Mouse (Mus musculus) kidney, adult 2 months (tissue): ENCODE results near the gene Gm28269. TPM values are rescaled to one million over a fixed set of nuclear protein-coding genes. Genes with fewer than 3 reads are reported as not detected.

Experiments used
- DNase-seq: peaks from one replicate; pipeline ENCODE4 v3.0.0; 2021
- H3K27ac ChIP-seq: fragments of 200-500 bp; 2 replicates; pipeline ENCODE4 v1.5.1; 2012; ENCODE audit warnings: low read depth, low read length, control low read depth, inconsistent platforms; ENCODE audit not compliant: insufficient read depth
- H3K27me3 ChIP-seq: fragments of 200-500 bp; replicated peaks from 2 replicates; pipeline ENCODE4 v1.6.1; 2012; ENCODE audit warnings: mild to moderate bottlenecking, moderate library complexity, low read length, inconsistent platforms; ENCODE audit not compliant: control insufficient read depth, insufficient read depth
- H3K36me3 ChIP-seq: fragments of 200-500 bp; 2 replicates; pipeline ENCODE4 v1.6.1; 2012; ENCODE audit warnings: mild to moderate bottlenecking, moderate library complexity, low read length, inconsistent platforms; ENCODE audit not compliant: control insufficient read depth, insufficient read depth
- H3K4me1 ChIP-seq: fragments of 200-500 bp; 2 replicates; pipeline ENCODE4 v1.6.1; 2011; ENCODE audit warnings: low read length; ENCODE audit not compliant: control insufficient read depth, insufficient read depth
- H3K4me3 ChIP-seq: fragments of 200-500 bp; 2 replicates; pipeline ENCODE4 v1.5.1; 2011; ENCODE audit warnings: mild to moderate bottlenecking, low read depth, low read length, control low read depth; ENCODE audit not compliant: insufficient read depth
- CTCF ChIP-seq: fragments of 200-500 bp; conservative IDR thresholded peaks from 2 replicates; pipeline ENCODE4 v1.5.1; 2011; ENCODE audit warnings: low read depth, mild to moderate bottlenecking, control low read depth, low read length, moderate library complexity, mixed read lengths; ENCODE audit not compliant: insufficient read depth, insufficient read length
- POLR2A ChIP-seq: fragments of 200-500 bp; IDR thresholded peaks from one replicate; pipeline ENCODE4 v1.6.1; 2011; ENCODE audit warnings: low read depth, low read length, control low read depth
- WGBS: fragments of 180-500 bp; shearing (Covaris S2); methylation state at CpG from one replicate; pipeline ENCODE4 v1.1.7; 2018; 5-methylcytosine and 5-hydroxymethylcytosine counted together
- polyA plus RNA-seq: library from polyadenylated mRNA; depleted of rRNA; stranded (reverse); fragments of >200 nt; gene quantifications from 2 replicates; pipeline ENCODE4 v1.2.3, GENCODE M21; 2012; rRNA removed

Gm28269 gene
- not detected in 2 replicates for polyA plus RNA-seq

DNA sequence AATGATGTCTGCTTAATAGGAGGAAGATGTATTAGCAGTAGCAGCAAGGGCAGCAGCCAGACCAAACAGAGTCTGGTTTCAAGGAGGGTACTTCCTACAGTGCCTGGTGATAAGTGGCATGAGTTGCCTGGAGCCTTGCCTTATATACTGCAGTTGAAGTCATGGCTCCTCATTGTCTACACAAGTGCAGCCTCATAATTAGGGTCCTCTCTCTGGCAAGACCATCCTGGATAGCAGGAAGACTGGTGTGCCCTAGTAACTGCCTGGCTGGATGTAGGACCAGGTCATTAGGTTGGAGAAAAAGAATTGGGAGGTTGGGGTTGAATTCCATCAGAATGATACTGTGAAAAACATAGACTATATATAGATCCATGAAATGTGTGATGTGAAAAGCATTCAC is at the start of gene Gm28269:
Gm28269 (minus strand) TSS at position 101 of the 400 bp plus-strand sequence.
- DNase-seq: no peak
- Histone ChIP-seq H3K4me3 (no peak within 1 kb of the TSS), H3K36me3 (no peaks in the 10 kb centered on the region), H3K27ac (no peak within 1 kb of the TSS), H3K27me3 (no peaks in the 10 kb centered on the region), H3K4me1 (no peaks in the 10 kb centered on the region)
- TF ChIP-seq POLR2A: no peak
- TF ChIP-seq CTCF: no peak

DNA sequence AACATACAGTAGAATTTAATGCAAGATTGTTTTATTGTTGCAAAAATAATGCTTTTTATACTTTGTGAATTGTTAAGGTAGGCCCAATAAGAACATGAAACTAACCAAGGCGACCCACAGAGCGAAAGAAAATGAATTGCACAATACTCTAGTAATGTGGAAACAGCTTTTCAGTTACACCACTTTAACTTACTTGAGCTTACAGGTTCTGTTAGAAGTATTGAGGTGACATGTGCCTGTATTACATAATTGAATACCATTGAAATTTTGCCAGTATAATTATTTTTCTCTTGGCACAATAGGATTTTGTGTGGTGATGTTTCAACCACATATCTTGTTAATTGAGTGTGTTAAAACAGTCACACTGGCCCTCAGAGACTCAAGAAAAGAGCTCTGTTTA is 28.0 kb downstream of the Gm28269 start:
- Histone ChIP-seq H3K27ac (no peak overlapping the region), H3K27me3 (no peaks in the 10 kb centered on the region), H3K4me1 (no peaks in the 10 kb centered on the region), H3K36me3 (no peaks in the 10 kb centered on the region), H3K4me3 (no peak overlapping the region)
- DNase-seq: no peak
- no peak for TF ChIP-seq CTCF
- TF ChIP-seq POLR2A: no peak
- WGBS: 95% methylated on average over 2 of the region's 2 CpGs

DNA sequence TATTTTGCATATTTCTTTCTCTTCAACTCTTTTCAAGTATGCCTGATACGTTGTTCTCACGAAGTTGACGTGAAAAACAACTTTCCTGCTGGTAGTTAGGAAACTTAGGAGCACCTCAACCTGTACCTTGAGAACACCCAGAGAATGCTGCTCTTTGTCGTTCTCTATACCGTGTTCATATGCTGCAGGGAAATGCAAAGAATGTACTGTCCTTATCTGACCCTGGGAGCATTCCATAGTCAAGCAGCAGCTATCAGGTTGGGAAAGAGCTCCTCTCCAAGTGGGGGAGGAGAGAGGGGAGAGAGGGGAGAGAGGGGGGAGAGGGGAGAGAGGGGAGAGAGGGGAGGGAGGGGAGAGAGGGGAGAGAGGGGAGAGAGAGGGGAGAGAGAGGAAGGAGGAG is 29.6 kb downstream of the Gm28269 start:
- Histone ChIP-seq H3K4me3 (no peak overlapping the region), H3K27ac (no peak overlapping the region), H3K4me1 (no peaks in the 10 kb centered on the region), H3K27me3 (no peaks in the 10 kb centered on the region), H3K36me3 (no peaks in the 10 kb centered on the region)
- no peak for DNase-seq
- 59% methylated on average over 5 of the region's 5 CpGs for WGBS
- TF ChIP-seq POLR2A: no peak
- TF ChIP-seq CTCF: no peak

DNA sequence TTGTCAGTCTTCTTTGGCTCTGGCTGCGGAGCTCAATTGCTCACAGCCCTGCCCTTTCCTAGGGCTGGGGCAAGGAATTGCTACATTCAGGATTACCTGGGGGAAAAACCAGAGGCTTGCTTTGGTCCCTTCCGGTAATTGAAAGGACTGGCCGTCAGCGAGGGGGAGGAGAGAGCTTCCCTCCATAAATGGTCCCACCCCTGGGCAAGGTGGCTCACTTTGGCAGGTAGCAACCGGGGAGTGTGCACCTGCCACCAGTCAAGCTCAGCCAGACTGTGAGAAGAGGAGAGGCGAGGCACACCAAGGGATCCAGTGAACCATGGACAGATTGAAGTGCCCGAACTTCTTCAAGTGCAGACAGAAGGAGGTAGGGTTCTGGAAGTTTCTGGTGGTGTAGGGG is 30.1 kb downstream of the Gm28269 start, which contains the start of gene Slc6a14:
Slc6a14 (plus strand) TSS at position 68 of the 400 bp plus-strand sequence.
- no peak for TF ChIP-seq POLR2A
- no peak for TF ChIP-seq CTCF
- no peaks in the 10 kb centered on the region for H3K27me3 ChIP-seq
- no peak within 1 kb of the TSS for H3K4me3 ChIP-seq
- no peaks in the 10 kb centered on the region for H3K4me1 ChIP-seq
- peak; percentile 0 for DNase-seq
- WGBS: 40% methylated on average over 7 of the region's 7 CpGs
- no peaks in the 10 kb centered on the region for H3K36me3 ChIP-seq
- no peak within 1 kb of the TSS for H3K27ac ChIP-seq

DNA sequence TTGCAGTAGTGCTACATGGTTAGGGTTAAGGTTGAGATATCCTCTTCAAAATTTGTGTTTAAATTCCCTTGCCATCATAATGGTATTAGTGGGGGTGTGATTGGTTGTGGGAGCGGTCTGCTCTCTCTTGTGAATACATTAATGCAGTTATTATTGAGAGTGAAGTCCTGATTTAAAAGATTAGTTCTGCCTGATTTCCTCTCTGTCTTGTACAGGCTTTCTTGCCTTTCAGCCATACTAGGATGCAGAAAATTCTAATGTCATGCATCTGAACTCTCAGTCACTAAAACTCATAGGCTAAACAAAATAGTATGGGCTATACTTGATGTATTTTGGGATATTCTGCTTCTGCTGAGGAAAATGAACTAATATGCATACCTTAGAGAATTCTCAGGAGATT is 40.4 kb downstream of the Gm28269 start:
- Histone ChIP-seq H3K27ac (no peak overlapping the region), H3K4me1 (no peaks in the 10 kb centered on the region), H3K36me3 (no peaks in the 10 kb centered on the region), H3K4me3 (no peak overlapping the region), H3K27me3 (no peaks in the 10 kb centered on the region)
- TF ChIP-seq CTCF: no peak
- no peak for TF ChIP-seq POLR2A
- 91% methylated on average over 1 of the region's 1 CpGs for WGBS
- DNase-seq: no peak

DNA sequence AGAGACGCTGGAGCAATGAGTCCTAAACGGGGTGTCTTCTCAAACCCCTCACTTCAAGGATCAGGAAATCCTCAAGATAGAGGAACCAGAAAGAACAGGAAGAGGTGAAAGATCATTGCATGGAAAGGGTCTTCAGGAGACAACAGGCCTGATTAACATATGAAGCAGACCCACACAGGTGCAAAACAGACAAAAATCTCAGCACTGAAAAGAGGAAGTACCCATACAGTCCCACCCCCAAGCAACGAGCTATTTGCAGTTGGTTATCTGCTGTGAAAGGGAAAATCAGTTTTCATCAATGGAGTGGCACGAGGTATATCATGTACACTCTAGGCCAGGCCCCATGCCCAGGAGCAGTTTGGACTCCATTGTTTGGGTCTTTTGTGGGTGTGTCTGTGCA is 43.3 kb downstream of the Gm28269 start:
- DNase-seq: no peak
- TF ChIP-seq CTCF (no peak), POLR2A (no peak)
- H3K4me1 ChIP-seq: no peaks in the 10 kb centered on the region
- no peaks in the 10 kb centered on the region for H3K36me3 ChIP-seq
- no peak overlapping the region for H3K4me3 ChIP-seq
- H3K27ac ChIP-seq: no peak overlapping the region
- WGBS: 76% methylated on average over 4 of the region's 4 CpGs
- no peaks in the 10 kb centered on the region for H3K27me3 ChIP-seq

DNA sequence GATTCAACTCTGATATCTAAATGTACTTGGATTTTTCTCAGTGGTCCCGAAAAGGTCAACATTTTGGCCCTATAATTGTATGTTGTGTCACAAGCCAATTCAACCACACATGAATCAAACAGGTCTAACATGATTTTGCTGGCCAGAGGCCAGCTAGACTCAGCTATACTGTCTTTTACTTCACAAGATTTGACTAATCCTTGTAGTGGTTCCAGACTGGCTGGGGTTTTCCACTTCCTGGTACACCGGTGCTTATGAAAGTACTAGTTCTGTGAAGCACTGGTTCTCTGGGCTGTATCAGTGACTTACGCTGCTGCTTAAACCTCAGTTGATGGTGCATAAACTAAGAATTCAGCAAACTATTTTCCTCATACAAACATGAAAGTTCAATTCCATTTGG is 49.2 kb downstream of the Gm28269 start:
- TF ChIP-seq POLR2A (no peak), CTCF (no peak)
- 82% methylated on average over 3 of the region's 3 CpGs for WGBS
- no peak for DNase-seq
- H3K27ac ChIP-seq: no peak overlapping the region
- H3K4me3 ChIP-seq: no peak overlapping the region
- no peaks in the 10 kb centered on the region for H3K4me1 ChIP-seq
- no peaks in the 10 kb centered on the region for H3K27me3 ChIP-seq
- no peaks in the 10 kb centered on the region for H3K36me3 ChIP-seq

DNA sequence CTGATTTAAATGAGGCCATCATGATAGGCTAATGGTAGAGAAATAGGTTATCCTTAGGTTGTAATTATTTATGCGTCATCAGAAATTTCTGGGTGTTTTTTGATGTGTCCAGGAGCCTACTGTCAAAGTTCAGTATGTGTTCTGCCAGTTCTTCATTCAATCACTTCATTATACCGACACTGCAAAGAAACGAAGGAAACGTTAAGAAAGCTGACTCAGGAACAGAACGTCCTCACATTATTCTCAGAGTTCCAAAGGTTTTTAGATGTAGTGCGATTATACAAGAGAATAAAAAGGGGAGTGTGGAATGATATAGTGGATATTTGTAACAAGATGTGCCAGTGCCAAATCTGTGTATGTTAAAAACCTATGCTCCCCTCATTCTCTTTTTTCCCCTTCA is 49.7 kb downstream of the Gm28269 start:
- Histone ChIP-seq H3K36me3 (no peaks in the 10 kb centered on the region), H3K4me1 (no peaks in the 10 kb centered on the region), H3K4me3 (no peak overlapping the region), H3K27me3 (no peaks in the 10 kb centered on the region), H3K27ac (no peak overlapping the region)
- TF ChIP-seq POLR2A: no peak
- no peak for TF ChIP-seq CTCF
- 69% methylated on average over 6 of the region's 6 CpGs for WGBS
- no peak for DNase-seq

Other genes starting within 250 kb of the Gm28269 start
- gene Slc6a14, start 30.2 kb downstream of the Gm28269 start, polyA plus RNA-seq: 0.04 and 0.05 TPM in 2 replicates